Mouse (Mus musculus): ENCODE results near the gene Anxa3. TPM values are rescaled to one million over a fixed set of nuclear protein-coding genes. Genes with fewer than 3 reads are reported as not detected.
A peak's percentile ranks its signal among the peaks of the same experiment; 100 is the strongest.

The Anxa3 gene
- polyA plus RNA-seq, 1 experiment = 19.7 TPM

GRCm38 (mm10) chr5:96848386-96848785, 55.2 kb downstream of the Anxa3 start:
- no peak for TF ChIP-seq CTCF (IDR thresholded peaks at IDR 0.05; ENCODE audit: borderline replicate concordance, extremely low read depth, insufficient read depth, insufficient read length)
- TF ChIP-seq POLR2A (IDR thresholded peaks at IDR 0.05; ENCODE audit: borderline replicate concordance, extremely low read depth, insufficient read depth, insufficient read length, poor library complexity, severe bottlenecking) = no peak
- no peak for DNase-seq (ENCODE audit: low read depth)

- DNase-seq (ENCODE audit: low read depth) = no peak
- TF ChIP-seq POLR2A (IDR thresholded peaks at IDR 0.05; ENCODE audit: borderline replicate concordance, extremely low read depth, insufficient read depth, insufficient read length, poor library complexity, severe bottlenecking) (no peak), CTCF (IDR thresholded peaks at IDR 0.05; ENCODE audit: borderline replicate concordance, extremely low read depth, insufficient read depth, insufficient read length) (no peak)
These were observed 56.1 kb downstream of the Anxa3 start for GRCm38 (mm10) chr5:96849232-96849631.

- DNase-seq (ENCODE audit: low read depth) = no peak
- TF ChIP-seq CTCF (IDR thresholded peaks at IDR 0.05; ENCODE audit: borderline replicate concordance, extremely low read depth, insufficient read depth, insufficient read length) = no peak
- no peak for TF ChIP-seq POLR2A (IDR thresholded peaks at IDR 0.05; ENCODE audit: borderline replicate concordance, extremely low read depth, insufficient read depth, insufficient read length, poor library complexity, severe bottlenecking)
These were observed 60.3 kb downstream of the Anxa3 start for GRCm38 (mm10) chr5:96853451-96853850.

- TF ChIP-seq POLR2A (IDR thresholded peaks at IDR 0.05; ENCODE audit: borderline replicate concordance, extremely low read depth, insufficient read depth, insufficient read length, poor library complexity, severe bottlenecking) = no peak
- TF ChIP-seq CTCF (IDR thresholded peaks at IDR 0.05; ENCODE audit: borderline replicate concordance, extremely low read depth, insufficient read depth, insufficient read length) = peak; percentile 41; the same call in 1 of the 2 replicates
- peak; percentile 34 for DNase-seq (ENCODE audit: low read depth)
These were observed 61.2 kb downstream of the Anxa3 start for GRCm38 (mm10) chr5:96854350-96854749.

GRCm38 (mm10) chr5:96859938-96860337, 66.8 kb downstream of the Anxa3 start:
- no peak for DNase-seq (ENCODE audit: low read depth)
- TF ChIP-seq CTCF (IDR thresholded peaks at IDR 0.05; ENCODE audit: borderline replicate concordance, extremely low read depth, insufficient read depth, insufficient read length) (no peak), POLR2A (IDR thresholded peaks at IDR 0.05; ENCODE audit: borderline replicate concordance, extremely low read depth, insufficient read depth, insufficient read length, poor library complexity, severe bottlenecking) (no peak)

GRCm38 (mm10) chr5:96867171-96867570, 74.0 kb downstream of the Anxa3 start:
- no peak for TF ChIP-seq POLR2A (IDR thresholded peaks at IDR 0.05; ENCODE audit: borderline replicate concordance, extremely low read depth, insufficient read depth, insufficient read length, poor library complexity, severe bottlenecking)
- TF ChIP-seq CTCF (IDR thresholded peaks at IDR 0.05; ENCODE audit: borderline replicate concordance, extremely low read depth, insufficient read depth, insufficient read length) = no peak
- no peak for DNase-seq (ENCODE audit: low read depth)

- no peak for TF ChIP-seq POLR2A (IDR thresholded peaks at IDR 0.05; ENCODE audit: borderline replicate concordance, extremely low read depth, insufficient read depth, insufficient read length, poor library complexity, severe bottlenecking)
- TF ChIP-seq CTCF (IDR thresholded peaks at IDR 0.05; ENCODE audit: borderline replicate concordance, extremely low read depth, insufficient read depth, insufficient read length) = no peak
- no peak for DNase-seq (ENCODE audit: low read depth)
These were observed 75.8 kb downstream of the Anxa3 start for GRCm38 (mm10) chr5:96868893-96869292.

GRCm38 (mm10) chr5:96870996-96871395, 77.9 kb downstream of the Anxa3 start:
- no peak for DNase-seq (ENCODE audit: low read depth)
- no peak for TF ChIP-seq POLR2A (IDR thresholded peaks at IDR 0.05; ENCODE audit: borderline replicate concordance, extremely low read depth, insufficient read depth, insufficient read length, poor library complexity, severe bottlenecking)
- TF ChIP-seq CTCF (IDR thresholded peaks at IDR 0.05; ENCODE audit: borderline replicate concordance, extremely low read depth, insufficient read depth, insufficient read length) = no peak

GRCm38 (mm10) chr5:96878178-96878577, 85.0 kb downstream of the Anxa3 start:
- peak; percentile 37 for DNase-seq (ENCODE audit: low read depth)
- TF ChIP-seq POLR2A (IDR thresholded peaks at IDR 0.05; ENCODE audit: borderline replicate concordance, extremely low read depth, insufficient read depth, insufficient read length, poor library complexity, severe bottlenecking) = no peak
- TF ChIP-seq CTCF (IDR thresholded peaks at IDR 0.05; ENCODE audit: borderline replicate concordance, extremely low read depth, insufficient read depth, insufficient read length) = peak; percentile 39; the same call in 1 of the 2 replicates

- no peak for DNase-seq (ENCODE audit: low read depth)
These were observed 85.9 kb downstream of the Anxa3 start for GRCm38 (mm10) chr5:96878851-96879540.

GRCm38 (mm10) chr5:96880231-96880630, 87.1 kb downstream of the Anxa3 start:
- DNase-seq (ENCODE audit: low read depth) = peak; percentile 3
- TF ChIP-seq CTCF (IDR thresholded peaks at IDR 0.05; ENCODE audit: borderline replicate concordance, extremely low read depth, insufficient read depth, insufficient read length) = no peak
- no peak for TF ChIP-seq POLR2A (IDR thresholded peaks at IDR 0.05; ENCODE audit: borderline replicate concordance, extremely low read depth, insufficient read depth, insufficient read length, poor library complexity, severe bottlenecking)

More at GRCm38 (mm10) chr5:96878851-96879540, 85.9 kb downstream of the Anxa3 start:
- TF ChIP-seq CTCF (IDR thresholded peaks at IDR 0.05; ENCODE audit: borderline replicate concordance, extremely low read depth, insufficient read depth, insufficient read length) = no peak
- no peak for TF ChIP-seq POLR2A (IDR thresholded peaks at IDR 0.05; ENCODE audit: borderline replicate concordance, extremely low read depth, insufficient read depth, insufficient read length, poor library complexity, severe bottlenecking)

- no peak for DNase-seq (ENCODE audit: low read depth)
- TF ChIP-seq POLR2A (IDR thresholded peaks at IDR 0.05; ENCODE audit: borderline replicate concordance, extremely low read depth, insufficient read depth, insufficient read length, poor library complexity, severe bottlenecking) = no peak
- TF ChIP-seq CTCF (IDR thresholded peaks at IDR 0.05; ENCODE audit: borderline replicate concordance, extremely low read depth, insufficient read depth, insufficient read length) = no peak
These were observed 88.0 kb downstream of the Anxa3 start for GRCm38 (mm10) chr5:96881118-96881517.

Data from brain, embryonic 14.5 days (tissue).